Mouse (Mus musculus): ENCODE data around the gene Foxred2. TPM values are rescaled to one million over a fixed set of nuclear protein-coding genes. Genes with fewer than 3 reads are reported as not detected.

Foxred2 gene
- polyA plus RNA-seq, 1 experiment from 2014 or later, result 3.2 TPM

DNA sequence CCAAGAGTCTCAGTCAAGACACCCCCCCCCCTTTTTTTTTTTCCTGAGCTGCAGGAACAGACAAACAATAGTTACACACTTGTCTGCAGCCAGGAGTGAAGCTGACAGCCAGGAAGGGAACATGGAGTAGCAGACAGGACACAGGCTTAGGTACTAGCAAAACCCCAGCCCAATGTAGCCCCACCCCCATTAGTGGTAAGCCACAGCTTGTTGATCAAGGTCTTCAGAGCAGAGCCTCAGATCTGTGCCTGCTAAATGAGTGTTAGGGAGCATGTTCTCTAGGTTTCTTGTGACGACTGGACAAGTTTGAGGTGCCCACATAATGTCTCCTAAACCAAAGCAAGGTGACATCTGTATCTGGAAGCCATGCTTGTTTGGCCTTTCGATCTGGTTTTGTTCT is 2.2 kb downstream of the Foxred2 start:
- ATAC-seq (replicated peaks; ENCODE audit: low FRiP score, low read depth) (no peak), DNase-seq (ENCODE audit: low spot score) (no peak)
- H3K36me3 ChIP-seq (ENCODE audit: insufficient read depth, low read length), result peaks cover 10% of the 10 kb centered on the region
- no peak overlapping the region for H3K4me3 ChIP-seq (replicated peaks; ENCODE audit: low read depth, low read length)
- no peak overlapping the region for H3K27ac ChIP-seq
- H3K9me3 ChIP-seq (replicated peaks; ENCODE audit: low read length), result no peaks in the 10 kb centered on the region
- peaks cover 9% of the 10 kb centered on the region for H3K4me1 ChIP-seq (replicated peaks; ENCODE audit: insufficient read depth, low read length)
- H3K4me2 ChIP-seq (ENCODE audit: low read length), result no peak overlapping the region
- H3K9ac ChIP-seq (ENCODE audit: low read depth, low read length), result no peak overlapping the region
- no peak for TF ChIP-seq CTCF (IDR thresholded peaks at IDR 0.05; ENCODE audit: low read depth)
- WGBS, result 89% methylated on average over 2 of the region's 2 CpGs
- H3K27me3 ChIP-seq (ENCODE audit: insufficient read depth, low read length), result no peaks in the 10 kb centered on the region

DNA sequence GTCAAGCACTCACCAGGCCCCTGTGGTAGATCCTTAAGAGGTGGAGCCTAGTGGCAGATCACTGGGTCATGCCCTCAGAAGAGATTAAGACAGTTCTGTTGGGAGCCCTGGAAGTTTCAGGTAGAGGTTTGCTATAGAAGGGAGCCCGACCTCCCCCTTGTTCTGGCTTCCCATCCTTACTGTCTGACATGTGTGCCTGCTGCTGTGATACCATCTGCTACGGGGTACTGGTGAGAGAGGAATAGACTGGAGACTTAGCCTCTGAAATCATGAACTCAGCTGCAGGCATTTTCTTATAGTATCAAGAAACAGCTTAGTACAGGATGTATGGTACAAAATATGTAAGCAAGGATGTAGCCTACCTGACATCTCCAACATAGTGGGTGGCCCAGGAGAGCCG is 3.6 kb downstream of the Foxred2 start:
- 88% methylated on average over 3 of the region's 3 CpGs for WGBS
- H3K27ac ChIP-seq, result no peak overlapping the region
- DNase-seq (ENCODE audit: low spot score), result no peak
- H3K4me2 ChIP-seq (ENCODE audit: low read length), result no peak overlapping the region
- no peak overlapping the region for H3K9ac ChIP-seq (ENCODE audit: low read depth, low read length)
- no peak for TF ChIP-seq CTCF (IDR thresholded peaks at IDR 0.05; ENCODE audit: low read depth)
- H3K36me3 ChIP-seq (ENCODE audit: insufficient read depth, low read length), result no peaks in the 10 kb centered on the region
- peaks cover 9% of the 10 kb centered on the region for H3K4me1 ChIP-seq (replicated peaks; ENCODE audit: insufficient read depth, low read length)
- no peaks in the 10 kb centered on the region for H3K27me3 ChIP-seq (ENCODE audit: insufficient read depth, low read length)
- ATAC-seq (replicated peaks; ENCODE audit: low FRiP score, low read depth), result no peak
- no peak overlapping the region for H3K4me3 ChIP-seq (replicated peaks; ENCODE audit: low read depth, low read length)
- H3K9me3 ChIP-seq (replicated peaks; ENCODE audit: low read length), result no peaks in the 10 kb centered on the region

DNA sequence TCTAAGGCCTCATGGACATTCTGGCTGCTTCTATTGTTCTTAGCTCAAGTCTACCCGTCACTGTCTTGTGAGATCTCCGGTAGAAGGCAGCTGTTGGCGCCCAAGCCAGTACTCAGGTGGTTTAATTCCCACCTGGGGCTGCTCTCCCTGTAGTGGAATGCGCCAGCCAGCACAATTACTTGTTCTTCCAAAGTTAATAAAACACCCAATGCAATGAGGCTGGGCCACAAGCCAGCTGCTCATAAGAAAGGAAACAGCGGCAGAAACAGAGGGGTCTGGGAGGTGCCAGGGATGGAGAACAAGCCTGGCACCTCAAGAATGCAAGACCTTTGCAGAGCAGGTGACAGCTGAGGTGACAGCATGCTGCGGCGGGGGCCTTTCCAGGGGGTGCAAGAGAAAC is 7.5 kb downstream of the Foxred2 start:
- Histone ChIP-seq H3K4me3 (replicated peaks; ENCODE audit: low read depth, low read length) (no peak overlapping the region), H3K4me1 (replicated peaks; ENCODE audit: insufficient read depth, low read length) (no peaks in the 10 kb centered on the region), H3K9me3 (replicated peaks; ENCODE audit: low read length) (no peaks in the 10 kb centered on the region), H3K36me3 (ENCODE audit: insufficient read depth, low read length) (no peaks in the 10 kb centered on the region), H3K4me2 (ENCODE audit: low read length) (no peak overlapping the region), H3K9ac (ENCODE audit: low read depth, low read length) (no peak overlapping the region), H3K27ac (no peak overlapping the region), H3K27me3 (ENCODE audit: insufficient read depth, low read length) (no peaks in the 10 kb centered on the region)
- 76% methylated on average over 7 of the region's 7 CpGs for WGBS
- DNase-seq (ENCODE audit: low spot score), result no peak
- TF ChIP-seq CTCF (IDR thresholded peaks at IDR 0.05; ENCODE audit: low read depth), result no peak
- no peak for ATAC-seq (replicated peaks; ENCODE audit: low FRiP score, low read depth)

DNA sequence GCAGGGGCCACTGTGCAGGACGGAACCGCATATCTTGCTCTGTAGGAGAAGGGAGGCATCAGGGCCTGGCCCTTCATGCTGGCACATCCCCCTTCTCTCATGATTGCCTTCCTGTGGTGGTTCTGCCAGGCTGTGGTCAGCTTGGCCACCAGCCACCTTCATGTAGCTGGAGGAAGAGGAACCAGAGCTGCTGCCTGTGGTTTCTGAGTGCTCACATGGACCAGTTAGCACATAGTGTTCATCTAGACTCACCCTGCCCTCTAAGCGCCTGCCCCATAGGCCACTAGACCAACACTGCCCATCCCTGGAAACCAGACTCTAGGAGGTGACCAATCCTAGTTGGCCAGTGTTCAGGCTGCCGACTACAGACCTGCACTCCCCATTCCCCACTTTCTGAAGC is 10.8 kb downstream of the Foxred2 start:
- WGBS, result 83% methylated on average over 4 of the region's 4 CpGs
- H3K36me3 ChIP-seq (ENCODE audit: insufficient read depth, low read length), result no peaks in the 10 kb centered on the region
- DNase-seq (ENCODE audit: low spot score) (no peak), ATAC-seq (replicated peaks; ENCODE audit: low FRiP score, low read depth) (no peak)
- no peaks in the 10 kb centered on the region for H3K4me1 ChIP-seq (replicated peaks; ENCODE audit: insufficient read depth, low read length)
- no peak overlapping the region for H3K27ac ChIP-seq
- H3K4me2 ChIP-seq (ENCODE audit: low read length), result no peak overlapping the region
- no peaks in the 10 kb centered on the region for H3K9me3 ChIP-seq (replicated peaks; ENCODE audit: low read length)
- H3K9ac ChIP-seq (ENCODE audit: low read depth, low read length), result no peak overlapping the region
- H3K4me3 ChIP-seq (replicated peaks; ENCODE audit: low read depth, low read length), result no peak overlapping the region
- H3K27me3 ChIP-seq (ENCODE audit: insufficient read depth, low read length), result no peaks in the 10 kb centered on the region
- no peak for TF ChIP-seq CTCF (IDR thresholded peaks at IDR 0.05; ENCODE audit: low read depth)

DNA sequence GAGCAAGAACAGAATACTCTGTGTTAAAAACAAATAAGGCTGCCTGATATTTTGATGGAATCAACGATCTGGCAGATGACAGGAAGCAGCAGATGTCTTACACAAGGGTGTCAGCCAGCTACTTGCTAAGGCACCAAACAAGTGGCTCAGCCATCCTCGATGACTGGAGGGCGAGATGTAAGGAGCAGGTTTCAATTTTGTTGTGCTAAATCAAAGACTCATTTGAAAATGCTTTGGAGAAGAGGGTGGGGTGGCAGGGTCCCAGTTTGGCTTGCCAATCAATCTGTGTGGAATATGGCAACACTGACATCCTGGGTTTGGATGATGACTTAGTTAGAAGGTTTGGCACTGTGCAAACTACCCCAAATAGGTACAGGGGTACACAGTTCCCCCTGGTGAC is 15.0 kb downstream of the Foxred2 start:
- H3K27me3 ChIP-seq (ENCODE audit: insufficient read depth, low read length), result no peaks in the 10 kb centered on the region

DNA sequence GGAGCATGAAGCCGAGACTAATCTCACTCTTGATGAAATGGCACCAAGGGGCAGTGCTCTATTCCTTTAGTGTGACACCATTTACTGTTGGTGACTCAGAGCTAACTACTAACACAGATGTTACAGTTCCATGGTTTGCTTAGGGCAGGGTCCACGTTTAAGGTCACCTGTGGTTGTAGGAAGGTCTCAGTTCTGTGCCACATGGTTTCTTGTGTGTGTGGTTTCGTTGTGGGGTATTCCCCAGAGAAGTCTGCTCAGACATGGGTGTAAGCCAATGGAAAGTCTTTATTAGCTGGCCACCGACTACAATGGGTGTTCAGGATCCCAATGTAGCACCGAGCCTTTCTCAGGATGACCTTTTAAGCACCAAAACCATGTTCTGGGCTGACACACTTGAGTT is 18.0 kb downstream of the Foxred2 start:
- DNase-seq (ENCODE audit: low spot score), result no peak
- 67% methylated on average over 5 of the region's 5 CpGs for WGBS
- no peak for TF ChIP-seq CTCF (IDR thresholded peaks at IDR 0.05; ENCODE audit: low read depth)

More for the DNA sequence above, 15.0 kb downstream of the Foxred2 start:
- 84% methylated on average over 3 of the region's 3 CpGs for WGBS
- no peak for ATAC-seq (replicated peaks; ENCODE audit: low FRiP score, low read depth)
- Histone ChIP-seq H3K4me3 (replicated peaks; ENCODE audit: low read depth, low read length) (no peak overlapping the region), H3K27ac (no peak overlapping the region), H3K4me2 (ENCODE audit: low read length) (no peak overlapping the region), H3K9ac (ENCODE audit: low read depth, low read length) (no peak overlapping the region), H3K4me1 (replicated peaks; ENCODE audit: insufficient read depth, low read length) (no peaks in the 10 kb centered on the region), H3K36me3 (ENCODE audit: insufficient read depth, low read length) (no peaks in the 10 kb centered on the region), H3K9me3 (replicated peaks; ENCODE audit: low read length) (no peaks in the 10 kb centered on the region)
- no peak for DNase-seq (ENCODE audit: low spot score)
- no peak for TF ChIP-seq CTCF (IDR thresholded peaks at IDR 0.05; ENCODE audit: low read depth)

DNA sequence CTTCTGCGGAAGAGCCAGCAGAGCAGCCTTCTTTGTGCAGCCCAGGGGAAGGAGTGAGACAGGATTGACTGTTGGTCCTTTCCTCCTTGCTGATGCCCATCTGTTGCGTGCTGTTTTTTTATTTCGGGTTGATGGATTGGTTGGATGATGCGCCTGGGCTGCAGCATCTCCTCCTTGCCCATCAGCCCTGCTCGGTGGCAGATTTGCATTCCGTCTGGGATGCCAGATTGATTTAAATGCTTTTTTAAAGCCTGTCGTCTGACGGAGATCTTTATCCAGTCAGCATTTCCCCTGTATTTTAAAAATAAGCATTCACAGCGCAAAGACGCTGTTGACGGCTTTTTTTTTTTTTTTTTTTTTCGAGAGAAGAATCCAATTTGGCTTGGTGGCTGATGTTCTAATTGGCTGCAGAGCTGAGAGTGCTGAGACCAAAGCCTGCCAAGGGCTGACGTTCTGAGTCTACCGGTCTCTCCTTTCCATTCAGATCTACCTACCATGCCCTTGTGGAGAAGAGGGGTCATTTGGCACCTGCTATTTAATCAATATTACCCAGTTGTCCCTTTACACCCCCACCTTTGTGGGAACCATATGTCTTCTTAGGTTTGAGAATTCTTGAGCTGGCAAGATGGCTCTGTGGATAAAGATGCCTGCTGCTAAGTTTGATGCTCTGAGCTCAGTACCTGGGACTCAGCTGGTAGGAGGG is 20.7 kb downstream of the Foxred2 start:
- Histone ChIP-seq H3K9me3 (replicated peaks; ENCODE audit: low read length) (no peaks in the 10 kb centered on the region), H3K4me2 (ENCODE audit: low read length) (no peak overlapping the region), H3K4me3 (replicated peaks; ENCODE audit: low read depth, low read length) (no peak overlapping the region), H3K36me3 (ENCODE audit: insufficient read depth, low read length) (no peaks in the 10 kb centered on the region), H3K9ac (ENCODE audit: low read depth, low read length) (no peak overlapping the region), H3K27me3 (ENCODE audit: insufficient read depth, low read length) (no peaks in the 10 kb centered on the region), H3K27ac (no peak overlapping the region), H3K4me1 (replicated peaks; ENCODE audit: insufficient read depth, low read length) (0 out of 2 replicates have a peak, but pooled peaks cover 2% of the 10 kb centered on the region)
- 71% methylated on average over 14 of the region's 14 CpGs for WGBS
- no peak for ATAC-seq (replicated peaks; ENCODE audit: low FRiP score, low read depth)
- TF ChIP-seq CTCF (IDR thresholded peaks at IDR 0.05; ENCODE audit: low read depth), result no peak
- DNase-seq (ENCODE audit: low spot score), result no peak

More for the DNA sequence above, 18.0 kb downstream of the Foxred2 start:
- Histone ChIP-seq H3K9ac (ENCODE audit: low read depth, low read length) (no peak overlapping the region), H3K4me2 (ENCODE audit: low read length) (no peak overlapping the region), H3K27ac (no peak overlapping the region), H3K9me3 (replicated peaks; ENCODE audit: low read length) (no peaks in the 10 kb centered on the region), H3K36me3 (ENCODE audit: insufficient read depth, low read length) (no peaks in the 10 kb centered on the region), H3K4me1 (replicated peaks; ENCODE audit: insufficient read depth, low read length) (0 out of 2 replicates have a peak, but pooled peaks cover 2% of the 10 kb centered on the region), H3K27me3 (ENCODE audit: insufficient read depth, low read length) (no peaks in the 10 kb centered on the region), H3K4me3 (replicated peaks; ENCODE audit: low read depth, low read length) (no peak overlapping the region)
- no peak for ATAC-seq (replicated peaks; ENCODE audit: low FRiP score, low read depth)

All from kidney, postnatal 0 days (tissue).